Comparison of ENCODE assay signal across 8 mouse cellular contexts in genomic region chr2:32574901-32575585, GRCm38 (mm10). TPM values are rescaled to one million over a fixed set of nuclear protein-coding genes. Genes with fewer than 3 reads are reported as not detected.
DNase-seq lines count a peak whose midpoint lies in the region; ATAC-seq and TF ChIP-seq lines count a peak whose summit lies in the region.

No protein-coding gene starts in this region.

- no peaks in the 10 kb centered on the region for H3K36me3 ChIP-seq in kidney, adult 2 months (ENCODE audit: control insufficient read depth, insufficient read depth, low read length)
- 0 out of 2 replicates have a peak, but pooled peaks cover 3% of the 10 kb centered on the region for H3K36me3 ChIP-seq in midbrain, postnatal 0 days (ENCODE audit: insufficient read depth, low read length)
- no peaks in the 10 kb centered on the region for H3K36me3 ChIP-seq in stomach, embryonic 16.5 days (ENCODE audit: control insufficient read depth, insufficient read depth, low read length)

- peak overlapping the region; percentile 85 for H3K4me2 ChIP-seq in midbrain, postnatal 0 days (ENCODE audit: low read depth, low read length, poor library complexity, severe bottlenecking)
- H3K4me2 ChIP-seq in stomach, embryonic 16.5 days (ENCODE audit: low read depth, low read length) = peak overlapping the region; percentile 74

- intact Hi-C loops in gastrocnemius, adult 2 months (cut with DNase I) = loop anchor here (2.0 to 5.0 kb wide), 2 partner anchors 32 to 118 kb away; no protein-coding TSS in a partner anchor

- 5% methylated on average over 26 of the region's 26 CpGs for WGBS in kidney, adult 2 months
- WGBS in midbrain, postnatal 0 days = under 1% methylated on average over 26 of the region's 26 CpGs
- 2% methylated on average over 26 of the region's 26 CpGs for WGBS in stomach, embryonic 16.5 days

- DNase-seq in gastrocnemius, adult 2 months = no peak
- DNase-seq in gastrocnemius, postnatal 25 days = no peak
- peak; percentile 88 for DNase-seq in cerebellum, adult 9-10 months
- DNase-seq in kidney, adult 2 months = peak; percentile 57
- peak; percentile 44 for DNase-seq in liver
- DNase-seq in midbrain, postnatal 0 days (ENCODE audit: low spot score) = peak; percentile 76

- peak; percentile 80 for TF ChIP-seq CTCF in gastrocnemius, adult 2 months (IDR thresholded peaks at IDR 0.05)
- TF ChIP-seq CTCF in kidney, adult 2 months (conservative IDR thresholded peaks at IDR 0.05; ENCODE audit: insufficient read depth, insufficient read length, low read depth, low read length) = peak; percentile 76
- TF ChIP-seq CTCF in midbrain, postnatal 0 days (IDR thresholded peaks at IDR 0.05) = peak; percentile 85

- H3K27ac ChIP-seq in gastrocnemius, adult 2 months = no peak overlapping the region
- no peak overlapping the region for H3K27ac ChIP-seq in kidney, adult 2 months (ENCODE audit: insufficient read depth, low read depth, low read length)
- H3K27ac ChIP-seq in midbrain, postnatal 0 days (ENCODE audit: low read depth, low read length) = peak overlapping the region; percentile 77
- H3K27ac ChIP-seq in stomach, embryonic 16.5 days (ENCODE audit: low read length) = no peak overlapping the region

- peak overlapping the region; percentile 17 for H3K4me3 ChIP-seq in gastrocnemius, adult 2 months
- no peak overlapping the region for H3K4me3 ChIP-seq in kidney, adult 2 months (ENCODE audit: insufficient read depth, low read depth, low read length)
- H3K4me3 ChIP-seq in midbrain, postnatal 0 days (ENCODE audit: low read depth, low read length) = peak overlapping the region; percentile 49
- peak overlapping the region; percentile 42 for H3K4me3 ChIP-seq in stomach, embryonic 16.5 days (replicated peaks; ENCODE audit: low read length)

- peaks cover 3% of the 10 kb centered on the region; the same call in 1 of the 2 replicates for H3K4me1 ChIP-seq in kidney, adult 2 months (ENCODE audit: control insufficient read depth, insufficient read depth, low read length)
- peaks cover 8% of the 10 kb centered on the region; the same call in 1 of the 2 replicates for H3K4me1 ChIP-seq in midbrain, postnatal 0 days (ENCODE audit: insufficient read depth, low read length)
- peaks cover 14% of the 10 kb centered on the region for H3K4me1 ChIP-seq in stomach, embryonic 16.5 days (ENCODE audit: control insufficient read depth, insufficient read depth, low read length)

- ATAC-seq in frontal cortex, adult (ENCODE audit: low TSS enrichment) = peak; percentile 38
- peak; percentile 43 for ATAC-seq in midbrain, postnatal 0 days (ENCODE audit: low FRiP score)
- no peak for ATAC-seq in stomach, embryonic 16.5 days (ENCODE audit: insufficient read depth, low FRiP score)

- H3K27me3 ChIP-seq in kidney, adult 2 months (replicated peaks; ENCODE audit: control insufficient read depth, insufficient read depth, low read length) = no peaks in the 10 kb centered on the region
- 0 out of 2 replicates have a peak, but pooled peaks cover 3% of the 10 kb centered on the region for H3K27me3 ChIP-seq in midbrain, postnatal 0 days (ENCODE audit: insufficient read depth, low read length)
- peaks cover 17% of the 10 kb centered on the region for H3K27me3 ChIP-seq in stomach, embryonic 16.5 days (ENCODE audit: control insufficient read depth, insufficient read depth, low read length)

- H3K9me3 ChIP-seq in midbrain, postnatal 0 days (ENCODE audit: low read length) = no peaks in the 10 kb centered on the region
- H3K9me3 ChIP-seq in stomach, embryonic 16.5 days (replicated peaks; ENCODE audit: control insufficient read depth, low read length) = no peaks in the 10 kb centered on the region

- TF ChIP-seq POLR2A in kidney, adult 2 months (IDR thresholded peaks at IDR 0.05; ENCODE audit: low read depth, low read length) = no peak

- peak overlapping the region; percentile 58 for H3K9ac ChIP-seq in midbrain, postnatal 0 days (replicated peaks; ENCODE audit: low read length, poor library complexity, severe bottlenecking)
- H3K9ac ChIP-seq in stomach, embryonic 16.5 days (ENCODE audit: low read length) = peak overlapping the region; percentile 56

RNA-seq across cellular contexts. Expression of gene 9430097D07Rik, which starts 0.4 kb away (rescaled TPM):
- total RNA-seq in gastrocnemius, adult 2 months (2021) = not detected
- total RNA-seq in gastrocnemius, postnatal 25 days (2021) = not detected
- polyA plus RNA-seq in kidney, adult 2 months (2012; rRNA removed) = not detected in 2 replicates
- 0.16 and 0.33 TPM in 2 replicates for total RNA-seq in midbrain, postnatal 0 days (2014; rRNA removed)
- polyA plus RNA-seq in midbrain, postnatal 0 days (2015; fragmentation: Nextera tagmentation; extraction: Ambion mirVana) = 0.69 and 0.82 TPM in 2 replicates
- polyA plus RNA-seq in stomach, embryonic 16.5 days (2015; fragmentation: Nextera tagmentation; extraction: Ambion mirVana) = 0.10 and 0.15 TPM in 2 replicates

RNA-seq across cellular contexts. Expression of gene Pip5kl1, which starts 0.4 kb away (rescaled TPM):
- not detected for total RNA-seq in gastrocnemius, adult 2 months (2021)
- total RNA-seq in gastrocnemius, postnatal 25 days (2021) = not detected
- 0.14 TPM in 1 of 2 replicates, not detected in the other for polyA plus RNA-seq in kidney, adult 2 months (2012; rRNA removed)
- total RNA-seq in midbrain, postnatal 0 days (2014; rRNA removed) = 19.3 and 20.0 TPM in 2 replicates
- polyA plus RNA-seq in midbrain, postnatal 0 days (2015; fragmentation: Nextera tagmentation; extraction: Ambion mirVana) = 16.5 and 26.5 TPM in 2 replicates
- polyA plus RNA-seq in stomach, embryonic 16.5 days (2015; fragmentation: Nextera tagmentation; extraction: Ambion mirVana) = 0.56 and 0.67 TPM in 2 replicates

RNA-seq across cellular contexts. Expression of gene Dpm2, which starts 4.4 kb away (rescaled TPM):
- total RNA-seq in gastrocnemius, adult 2 months (2021) = 10 to 100 TPM; 11.1 to 14.1 TPM
- total RNA-seq in gastrocnemius, postnatal 25 days (2021) = 10 to 100 TPM; 11.7 to 12.6 TPM
- polyA plus RNA-seq in kidney, adult 2 months (2012; rRNA removed) = 120 and 138 TPM in 2 replicates
- total RNA-seq in midbrain, postnatal 0 days (2014; rRNA removed) = 70.0 and 73.3 TPM in 2 replicates
- 135 and 143 TPM in 2 replicates for polyA plus RNA-seq in midbrain, postnatal 0 days (2015; fragmentation: Nextera tagmentation; extraction: Ambion mirVana)
- 104 and 106 TPM in 2 replicates for polyA plus RNA-seq in stomach, embryonic 16.5 days (2015; fragmentation: Nextera tagmentation; extraction: Ambion mirVana)

RNA-seq across cellular contexts. Expression of gene St6galnac4, which starts 11.9 kb away (rescaled TPM):
- total RNA-seq in gastrocnemius, adult 2 months (2021) = 10 to 100 TPM in 1 of 2 experiments, 1 to 10 TPM in 1; 8.7 to 21.6 TPM
- total RNA-seq in gastrocnemius, postnatal 25 days (2021) = 10 to 100 TPM; 24.6 to 29.2 TPM
- polyA plus RNA-seq in kidney, adult 2 months (2012; rRNA removed) = 7.0 and 7.2 TPM in 2 replicates
- 50.9 and 51.1 TPM in 2 replicates for total RNA-seq in midbrain, postnatal 0 days (2014; rRNA removed)
- 38.0 and 38.6 TPM in 2 replicates for polyA plus RNA-seq in midbrain, postnatal 0 days (2015; fragmentation: Nextera tagmentation; extraction: Ambion mirVana)
- polyA plus RNA-seq in stomach, embryonic 16.5 days (2015; fragmentation: Nextera tagmentation; extraction: Ambion mirVana) = 19.8 and 22.9 TPM in 2 replicates

RNA-seq across cellular contexts. Expression of gene St6galnac6, which starts 24.5 kb away (rescaled TPM):
- 10 to 100 TPM; 46.8 to 56.5 TPM for total RNA-seq in gastrocnemius, adult 2 months (2021)
- 10 to 100 TPM; 37.3 to 42.6 TPM for total RNA-seq in gastrocnemius, postnatal 25 days (2021)
- polyA plus RNA-seq in kidney, adult 2 months (2012; rRNA removed) = 21.1 and 23.6 TPM in 2 replicates
- total RNA-seq in midbrain, postnatal 0 days (2014; rRNA removed) = 113 and 166 TPM in 2 replicates
- polyA plus RNA-seq in midbrain, postnatal 0 days (2015; fragmentation: Nextera tagmentation; extraction: Ambion mirVana) = 42.1 and 45.2 TPM in 2 replicates
- polyA plus RNA-seq in stomach, embryonic 16.5 days (2015; fragmentation: Nextera tagmentation; extraction: Ambion mirVana) = 17.1 and 18.5 TPM in 2 replicates

Comparison
In these comparisons a context has a peak if more than half of its experiments do, and no peak if none do; other contexts are left out.
1. DNase-seq: peak in cerebellum, adult 9-10 months (single experiment), kidney, adult 2 months (single experiment), liver (single experiment) and midbrain, postnatal 0 days (single experiment); none in gastrocnemius, adult 2 months (single experiment) and gastrocnemius, postnatal 25 days (single experiment).
2. RNA of gene Pip5kl1, which starts 0.4 kb away (total RNA-seq): 19.3 to 20.0 TPM in midbrain, postnatal 0 days; not detected in gastrocnemius, postnatal 25 days and not detected in gastrocnemius, adult 2 months; every median in the first group is over 10 times any median in the second.
3. Peak in every context shown above with its lines, with median percentiles within 50 percentile points of each other: CTCF ChIP-seq.